Mouse (Mus musculus) stomach, embryonic 15.5 days (tissue): Measurements from ENCODE around the gene Crabp2. TPM values are rescaled to one million over a fixed set of nuclear protein-coding genes. Genes with fewer than 3 reads are reported as not detected.

Experiments
- ATAC-seq: fragments of 200-750 bp; cut with Nextera tagmentation; 2 replicates; pipeline ENCODE4 v1.8.0; 2017; ENCODE audit warnings: low read depth, moderate number of reproducible peaks, moderate TSS enrichment; ENCODE audit not compliant: insufficient read depth, low FRiP score
- H3K27ac ChIP-seq: fragments of 300-500 bp; sonication (generic); 2 replicates; pipeline ENCODE4 v1.5.1; 2015; ENCODE audit warnings: mild to moderate bottlenecking, inconsistent platforms
- H3K27me3 ChIP-seq: fragments of 300-500 bp; sonication (generic); replicated peaks from 2 replicates; pipeline ENCODE4 v1.6.1; 2015; ENCODE audit warnings: inconsistent platforms
- H3K36me3 ChIP-seq: fragments of 300-500 bp; sonication (generic); 2 replicates; pipeline ENCODE4 v1.6.1; 2015; ENCODE audit warnings: inconsistent platforms
- H3K4me1 ChIP-seq: fragments of 300-500 bp; sonication (generic); 2 replicates; pipeline ENCODE4 v1.6.1; 2015; ENCODE audit warnings: inconsistent platforms
- H3K4me2 ChIP-seq: fragments of 300-500 bp; sonication (generic); 2 replicates; pipeline ENCODE4 v1.6.1; 2015; ENCODE audit warnings: mild to moderate bottlenecking, inconsistent platforms
- H3K4me3 ChIP-seq: fragments of 300-500 bp; sonication (generic); replicated peaks from 2 replicates; pipeline ENCODE4 v1.5.1; 2015; ENCODE audit warnings: inconsistent platforms
- H3K9ac ChIP-seq: fragments of 300-500 bp; sonication (generic); 2 replicates; pipeline ENCODE4 v1.6.1; 2015; ENCODE audit warnings: inconsistent platforms
- H3K9me3 ChIP-seq: fragments of 300-500 bp; sonication (generic); 2 replicates; pipeline ENCODE4 v1.6.1; 2016; ENCODE audit warnings: inconsistent platforms
- WGBS: fragments of 180-500 bp; shearing (Covaris S2); methylation state at CpG from one replicate; pipeline ENCODE4 v1.1.7; 2015; 5-methylcytosine and 5-hydroxymethylcytosine counted together
- polyA plus RNA-seq: library from polyadenylated mRNA; unstranded; fragments of >200 nt; fragmentation: Nextera tagmentation; extraction: Ambion mirVana; gene quantifications from 2 replicates; pipeline ENCODE4 v1.2.1, GENCODE M21; 2015

Crabp2 gene
- polyA plus RNA-seq, 1 experiment from 2014 or later = 20.0 TPM

DNA sequence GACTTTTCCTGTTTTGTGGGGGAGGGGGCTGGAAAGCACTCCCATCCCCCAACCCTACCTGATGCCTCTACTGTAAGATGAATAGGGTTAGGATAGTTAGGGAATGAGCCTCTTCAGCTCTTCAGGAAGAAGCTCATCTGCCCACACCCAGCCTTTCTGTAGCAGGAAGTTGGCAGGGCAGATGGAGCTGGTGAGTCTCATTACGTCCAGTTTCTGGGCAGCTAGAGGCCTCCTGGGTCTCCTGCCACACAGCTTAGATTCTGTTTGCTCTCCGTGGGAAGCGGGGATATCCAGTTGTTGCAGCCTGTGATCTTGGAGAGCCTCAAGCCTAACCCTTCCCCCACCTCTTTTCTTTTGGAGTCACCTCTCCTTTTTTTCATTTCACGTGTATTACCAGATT lies 38.6 kb upstream of the Crabp2 start:
- H3K27ac ChIP-seq = peak overlapping the region; percentile 97
- H3K9me3 ChIP-seq = no peaks in the 10 kb centered on the region
- H3K4me2 ChIP-seq = peak overlapping the region; percentile 77
- ATAC-seq = no peak
- peaks cover 20% of the 10 kb centered on the region for H3K36me3 ChIP-seq
- no peak overlapping the region for H3K9ac ChIP-seq
- peak overlapping the region; percentile 32 for H3K4me3 ChIP-seq
- no peaks in the 10 kb centered on the region for H3K27me3 ChIP-seq
- H3K4me1 ChIP-seq = peaks cover 37% of the 10 kb centered on the region
- WGBS = 9% methylated on average over 4 of the region's 4 CpGs

DNA sequence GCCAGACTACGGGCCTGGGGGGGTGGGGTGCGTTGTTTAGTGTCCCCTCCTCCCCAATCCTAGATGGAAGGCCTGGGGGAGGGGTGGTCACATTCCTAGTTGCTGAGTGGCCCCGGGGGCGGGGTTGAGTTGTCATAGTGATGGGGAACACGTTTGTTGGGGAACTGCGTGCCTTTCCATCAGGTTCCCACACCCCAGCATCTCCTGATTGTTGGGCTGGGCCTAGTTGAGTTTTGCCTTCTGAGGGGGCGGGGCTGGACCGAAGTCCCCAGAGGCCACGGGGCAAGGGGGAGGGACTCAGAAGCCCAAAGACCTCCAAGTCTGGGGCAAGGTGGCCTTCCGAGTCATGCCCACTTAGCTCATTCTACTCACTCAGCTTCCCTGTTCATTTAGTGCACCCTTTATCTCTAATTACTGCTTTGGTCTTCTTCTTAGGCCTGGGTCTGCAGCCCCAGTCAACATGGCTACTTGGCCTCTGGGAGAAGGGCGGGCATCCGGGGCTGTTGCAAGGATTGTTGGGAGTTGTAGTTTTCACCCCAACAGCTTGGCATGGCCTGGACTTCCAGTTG lies 37.8 kb upstream of the Crabp2 start:
- Histone ChIP-seq H3K9me3 (no peaks in the 10 kb centered on the region), H3K4me2 (peak overlapping the region; percentile 77), H3K27me3 (no peaks in the 10 kb centered on the region), H3K9ac (no peak overlapping the region), H3K27ac (peak overlapping the region; percentile 97), H3K4me3 (peak overlapping the region; percentile 32), H3K4me1 (peaks cover 37% of the 10 kb centered on the region), H3K36me3 (peaks cover 27% of the 10 kb centered on the region)
- ATAC-seq = peak; percentile 19; the same call in 1 of the 2 replicates
- WGBS = 7% methylated on average over 12 of the region's 12 CpGs

DNA sequence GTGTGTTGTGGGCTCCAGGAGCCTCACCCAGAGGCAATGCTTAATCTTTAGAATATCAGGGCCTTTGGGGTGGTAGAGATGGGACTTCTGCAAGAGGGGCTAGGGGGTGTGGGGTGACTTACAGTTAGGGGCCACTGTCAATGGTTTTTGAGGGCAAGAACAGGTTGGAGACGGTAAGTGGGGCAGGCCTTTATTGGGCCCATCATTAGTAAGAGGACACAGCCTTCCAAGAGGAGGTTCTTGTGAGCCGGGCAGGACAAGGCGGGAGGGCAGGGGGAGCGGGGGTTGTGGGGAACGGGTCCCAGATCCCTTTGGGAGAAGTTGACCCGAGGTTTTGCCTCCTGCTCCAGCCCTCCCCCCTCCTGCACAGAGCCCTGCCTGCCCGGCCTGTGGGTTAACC lies 35.0 kb upstream of the Crabp2 start:
- Histone ChIP-seq H3K4me1 (peaks cover 28% of the 10 kb centered on the region), H3K4me2 (no peak overlapping the region), H3K4me3 (no peak overlapping the region), H3K27ac (no peak overlapping the region), H3K36me3 (peaks cover 42% of the 10 kb centered on the region), H3K9ac (no peak overlapping the region), H3K27me3 (no peaks in the 10 kb centered on the region), H3K9me3 (no peaks in the 10 kb centered on the region)
- 83% methylated on average over 7 of the region's 7 CpGs for WGBS
- no peak for ATAC-seq

DNA sequence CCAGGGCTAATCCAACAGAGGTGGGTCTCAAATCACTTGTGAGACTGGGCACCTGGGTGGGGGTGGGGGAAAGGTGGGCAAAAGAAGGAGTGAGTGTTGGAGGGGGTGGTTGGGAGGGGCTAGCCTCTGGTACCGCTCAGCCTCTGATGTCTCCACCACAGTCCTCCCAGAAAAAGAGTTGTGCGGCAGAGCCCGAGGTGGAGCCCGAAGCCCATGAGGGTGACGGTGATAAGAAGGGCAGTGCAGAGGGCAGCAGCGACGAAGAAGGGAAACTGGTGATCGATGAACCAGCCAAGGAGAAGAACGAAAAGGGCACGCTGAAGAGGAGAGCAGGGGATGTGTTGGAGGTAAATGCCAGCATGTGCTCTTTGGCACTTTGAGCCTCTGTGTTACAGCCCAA lies 34.6 kb upstream of the Crabp2 start:
- Histone ChIP-seq H3K27me3 (no peaks in the 10 kb centered on the region), H3K9me3 (no peaks in the 10 kb centered on the region), H3K27ac (no peak overlapping the region), H3K36me3 (peaks cover 42% of the 10 kb centered on the region), H3K4me3 (no peak overlapping the region), H3K4me2 (no peak overlapping the region), H3K4me1 (peaks cover 24% of the 10 kb centered on the region), H3K9ac (no peak overlapping the region)
- ATAC-seq = no peak
- 94% methylated on average over 10 of the region's 10 CpGs for WGBS

DNA sequence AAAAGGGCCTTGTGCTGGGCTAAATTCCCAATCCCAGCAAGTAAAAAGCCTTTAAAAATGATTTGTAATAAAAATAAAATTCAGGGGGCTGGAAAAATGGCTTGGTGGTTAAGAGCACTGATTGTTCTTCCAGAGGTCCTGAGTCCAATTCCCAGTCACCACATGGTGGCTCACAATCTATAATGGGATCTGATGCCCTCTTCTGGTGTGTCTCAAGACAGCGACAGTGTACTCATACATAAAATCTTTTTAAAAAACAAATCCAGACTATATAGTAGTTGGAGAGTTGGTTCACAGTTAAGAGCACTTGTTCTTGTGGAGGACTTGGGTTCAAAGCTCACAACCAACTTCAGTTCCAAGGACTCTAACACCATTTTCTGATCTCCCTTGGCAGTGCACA lies 31.5 kb upstream of the Crabp2 start:
- no peak overlapping the region for H3K4me2 ChIP-seq
- no peak overlapping the region for H3K4me3 ChIP-seq
- H3K36me3 ChIP-seq = peaks cover 42% of the 10 kb centered on the region
- no peak for ATAC-seq
- WGBS = 93% methylated on average over 1 of the region's 1 CpGs
- H3K27me3 ChIP-seq = no peaks in the 10 kb centered on the region
- H3K9ac ChIP-seq = no peak overlapping the region
- H3K9me3 ChIP-seq = no peaks in the 10 kb centered on the region
- H3K4me1 ChIP-seq = no peaks in the 10 kb centered on the region
- H3K27ac ChIP-seq = no peak overlapping the region

DNA sequence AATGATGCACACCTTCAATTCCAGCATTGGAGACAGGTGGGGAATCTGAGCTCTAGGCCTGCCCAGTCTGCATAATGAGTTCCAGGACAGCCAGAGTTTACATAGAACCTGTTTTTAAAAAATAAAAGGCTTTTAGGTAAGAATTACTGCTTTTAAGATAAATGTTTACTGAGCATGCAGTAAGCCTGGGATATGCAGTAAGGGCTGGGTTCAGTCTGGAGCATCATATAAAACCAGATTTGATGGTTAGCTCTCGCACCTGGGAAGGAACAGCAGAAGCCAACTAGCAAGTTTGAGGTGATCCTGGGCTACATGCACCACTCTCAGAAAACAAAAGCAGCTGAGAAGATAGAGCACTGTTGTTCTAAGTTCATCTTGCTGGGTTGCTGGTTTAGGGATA lies 29.9 kb upstream of the Crabp2 start:
- Histone ChIP-seq H3K27ac (no peak overlapping the region), H3K4me1 (no peaks in the 10 kb centered on the region), H3K4me2 (peak overlapping the region; percentile 41; the same call in 1 of the 2 replicates), H3K27me3 (no peaks in the 10 kb centered on the region), H3K9me3 (no peaks in the 10 kb centered on the region), H3K9ac (no peak overlapping the region), H3K36me3 (peaks cover 44% of the 10 kb centered on the region), H3K4me3 (no peak overlapping the region)
- ATAC-seq = no peak
- 85% methylated on average over 1 of the region's 1 CpGs for WGBS

DNA sequence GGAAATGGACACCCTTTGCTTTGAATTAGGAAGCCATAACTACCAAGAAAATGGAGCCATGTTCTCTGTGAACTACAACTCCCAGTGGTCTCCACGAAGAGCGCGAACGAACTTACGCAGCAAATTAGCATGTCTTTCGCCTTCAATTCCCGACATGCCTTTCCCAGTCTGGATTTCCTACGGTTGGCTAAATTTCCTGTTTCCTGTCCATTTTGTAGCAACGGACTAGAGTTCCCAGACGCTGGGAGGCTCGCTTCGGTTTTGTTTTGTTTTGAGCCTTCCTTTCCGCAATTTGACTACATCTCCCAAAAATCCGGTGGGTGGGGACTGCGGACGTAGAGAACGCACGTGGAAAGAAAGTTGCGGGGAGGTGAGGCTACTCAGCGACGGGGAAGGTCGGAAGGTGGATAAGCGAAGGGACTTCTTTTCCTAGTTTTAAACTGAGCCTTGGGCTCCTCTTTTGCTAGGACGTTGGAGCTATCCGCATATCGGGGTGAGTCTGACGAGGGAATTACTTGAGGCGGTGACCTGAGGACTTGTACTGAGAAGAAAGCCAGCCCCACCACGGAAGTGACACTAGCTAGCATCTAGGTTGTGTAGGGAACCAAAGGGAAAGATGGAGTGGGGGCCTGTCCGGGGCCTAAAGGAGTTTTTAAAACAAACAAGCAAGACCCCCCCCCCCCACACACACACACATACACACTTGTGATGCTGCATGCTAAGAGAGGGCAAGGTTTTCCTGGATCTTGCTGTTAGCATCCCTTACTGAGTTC lies 28.9 kb upstream of the Crabp2 start, which contains the start of gene Mrpl24:
Mrpl24 (plus strand) TSS at position 171 of the 773 bp plus-strand sequence.
- no peaks in the 10 kb centered on the region for H3K9me3 ChIP-seq
- peak within 1 kb of the TSS; percentile 59 for H3K9ac ChIP-seq
- peak within 1 kb of the TSS; percentile 70 for H3K4me2 ChIP-seq
- ATAC-seq = peak; percentile 84
- H3K27ac ChIP-seq = peak within 1 kb of the TSS; percentile 88
- H3K4me3 ChIP-seq = peak within 1 kb of the TSS; percentile 70
- H3K4me1 ChIP-seq = no peaks in the 10 kb centered on the region
- WGBS = under 1% methylated on average over 30 of the region's 30 CpGs
- no peaks in the 10 kb centered on the region for H3K27me3 ChIP-seq
- peaks cover 43% of the 10 kb centered on the region for H3K36me3 ChIP-seq

DNA sequence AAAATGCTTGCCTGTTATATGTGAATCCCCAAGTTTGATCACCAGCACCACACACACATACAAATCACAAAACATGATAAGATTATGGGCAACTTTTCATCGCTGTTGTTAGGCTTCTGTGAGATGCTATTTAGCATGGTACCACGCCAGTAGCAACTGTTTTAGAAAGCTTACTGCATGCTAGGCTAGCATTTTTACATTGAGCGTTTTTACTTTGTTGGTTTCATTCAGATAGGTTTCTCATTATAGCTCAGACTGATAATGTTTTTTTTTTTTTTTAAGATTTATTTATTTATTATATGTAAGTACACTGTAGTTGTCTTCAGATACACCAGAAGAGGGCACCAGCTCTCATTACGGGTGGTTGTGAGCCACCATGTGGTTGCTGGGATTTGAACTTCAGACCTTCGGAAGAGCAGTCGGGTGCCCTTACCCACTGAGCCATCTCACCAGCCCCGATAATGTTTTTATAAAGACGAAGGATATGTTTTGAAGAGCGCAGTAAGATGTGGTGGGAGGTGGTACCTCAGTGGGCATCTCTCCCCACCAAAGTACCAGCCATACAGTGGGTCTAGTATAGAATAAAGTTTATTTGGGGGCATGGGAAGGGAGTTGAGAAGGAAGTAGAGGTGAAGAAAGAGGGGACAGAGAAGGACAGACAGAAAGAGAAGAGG lies 28.1 kb upstream of the Crabp2 start:
- peaks cover 43% of the 10 kb centered on the region for H3K36me3 ChIP-seq
- no peak for ATAC-seq
- WGBS = 64% methylated on average over 9 of the region's 9 CpGs
- H3K4me2 ChIP-seq = peak overlapping the region; percentile 70
- peak overlapping the region; percentile 59; the same call in 1 of the 2 replicates for H3K9ac ChIP-seq
- no peaks in the 10 kb centered on the region for H3K27me3 ChIP-seq
- no peak overlapping the region for H3K27ac ChIP-seq
- no peaks in the 10 kb centered on the region for H3K9me3 ChIP-seq
- no peaks in the 10 kb centered on the region for H3K4me1 ChIP-seq
- peak overlapping the region; percentile 70 for H3K4me3 ChIP-seq

DNA sequence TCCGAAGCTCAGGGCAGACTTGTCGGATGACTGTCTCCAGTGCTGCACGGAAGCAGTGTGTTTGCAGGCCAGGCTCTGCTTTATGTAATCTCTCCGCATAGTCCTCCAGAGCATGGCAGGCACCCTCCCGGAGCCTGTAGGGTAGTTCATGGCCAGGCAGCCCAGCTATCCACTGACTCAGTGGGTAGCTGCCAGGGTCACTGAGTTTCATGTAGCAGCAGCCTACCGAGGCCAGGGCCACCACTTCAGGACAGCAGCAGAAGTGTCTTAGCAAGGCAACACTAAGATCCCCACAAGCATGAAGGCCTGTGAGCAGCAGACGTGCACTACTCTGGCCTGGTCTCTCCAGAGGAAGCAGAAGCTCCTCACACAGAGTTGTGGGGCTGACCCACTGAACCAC lies 23.5 kb upstream of the Crabp2 start:
- no peaks in the 10 kb centered on the region for H3K27me3 ChIP-seq
- H3K4me1 ChIP-seq = peaks cover 4% of the 10 kb centered on the region; the same call in 1 of the 2 replicates
- no peaks in the 10 kb centered on the region for H3K9me3 ChIP-seq
- no peak overlapping the region for H3K4me3 ChIP-seq
- 87% methylated on average over 7 of the region's 7 CpGs for WGBS
- peaks cover 36% of the 10 kb centered on the region for H3K36me3 ChIP-seq
- no peak overlapping the region for H3K27ac ChIP-seq
- ATAC-seq = no peak
- H3K9ac ChIP-seq = no peak overlapping the region
- H3K4me2 ChIP-seq = no peak overlapping the region

DNA sequence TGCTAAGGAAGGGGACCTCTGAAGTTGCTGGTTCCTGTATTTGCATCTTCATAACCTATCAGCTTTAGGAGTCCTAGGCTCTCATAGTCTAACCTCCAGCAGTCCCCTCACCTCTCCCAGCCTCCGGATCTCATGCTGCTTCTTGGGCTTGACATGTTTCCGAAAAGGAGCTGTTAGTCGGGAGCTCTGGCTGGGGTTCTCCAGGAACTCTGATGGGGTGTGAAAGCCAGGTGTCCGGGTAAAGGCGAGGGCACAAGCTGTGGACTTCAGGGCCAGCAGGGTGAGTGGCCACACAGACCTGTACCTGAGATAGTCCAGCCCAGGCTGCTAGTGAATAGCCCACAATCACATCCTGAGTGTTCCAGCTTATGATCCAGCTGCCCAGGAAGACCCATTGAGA lies 21.0 kb upstream of the Crabp2 start:
- peaks cover 43% of the 10 kb centered on the region for H3K36me3 ChIP-seq
- WGBS = 92% methylated on average over 5 of the region's 5 CpGs
- H3K4me2 ChIP-seq = no peak overlapping the region
- no peaks in the 10 kb centered on the region for H3K27me3 ChIP-seq
- H3K4me1 ChIP-seq = peaks cover 17% of the 10 kb centered on the region
- no peaks in the 10 kb centered on the region for H3K9me3 ChIP-seq
- ATAC-seq = no peak
- no peak overlapping the region for H3K4me3 ChIP-seq
- H3K27ac ChIP-seq = no peak overlapping the region
- no peak overlapping the region for H3K9ac ChIP-seq

DNA sequence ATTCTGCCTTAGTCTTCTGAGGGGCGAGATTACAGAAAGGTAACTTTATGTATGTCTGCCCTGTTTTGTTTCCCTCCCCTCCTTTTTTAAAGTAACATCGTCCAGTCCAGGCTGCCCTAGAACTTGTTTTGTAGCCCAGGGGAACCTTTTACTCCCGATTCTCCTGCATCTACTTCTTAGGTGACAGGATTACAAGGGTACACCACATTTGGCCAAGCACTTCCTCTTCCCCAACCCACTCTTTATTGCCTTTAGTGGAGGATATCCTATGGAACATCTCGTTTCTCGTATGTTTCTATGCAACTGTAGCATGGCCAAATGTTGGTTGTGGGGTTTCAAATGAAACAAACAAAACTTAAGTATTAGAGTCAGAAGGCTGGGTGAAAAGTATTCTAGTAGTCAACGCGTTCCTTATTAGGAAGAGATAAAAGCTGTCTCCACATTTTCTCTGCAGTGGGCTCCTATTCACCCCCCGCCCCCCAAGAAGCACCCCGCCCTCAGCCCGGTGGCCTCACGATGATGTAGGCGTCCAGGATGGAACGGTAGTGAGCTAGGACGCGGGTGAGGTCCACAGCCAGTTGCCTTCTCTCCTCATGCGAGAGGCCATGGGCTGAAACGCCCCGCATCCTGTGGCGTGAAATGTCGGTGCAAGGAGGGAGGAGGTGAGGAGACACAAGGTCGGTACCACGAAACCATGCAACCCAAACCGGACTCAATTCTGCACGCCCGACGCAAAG lies 19.0 kb upstream of the Crabp2 start:
- H3K36me3 ChIP-seq = peaks cover 29% of the 10 kb centered on the region
- peak overlapping the region; percentile 92 for H3K27ac ChIP-seq
- H3K9me3 ChIP-seq = no peaks in the 10 kb centered on the region
- no peaks in the 10 kb centered on the region for H3K27me3 ChIP-seq
- H3K4me2 ChIP-seq = peak overlapping the region; percentile 61
- H3K9ac ChIP-seq = peak overlapping the region; percentile 95
- peak; percentile 18 for ATAC-seq
- H3K4me1 ChIP-seq = peaks cover 20% of the 10 kb centered on the region
- peak overlapping the region; percentile 94 for H3K4me3 ChIP-seq
- WGBS = 5% methylated on average over 26 of the region's 26 CpGs
